Mouse (Mus musculus) liver, adult (tissue): Measurements from ENCODE around the gene Glyctk.

Source experiments
- GATA4 ChIP-seq: IDR thresholded peaks from 2 replicates; pipeline ENCODE4 v1.6.1; 2014; ENCODE audit warnings: mild to moderate bottlenecking, low read length; ENCODE audit not compliant: insufficient replicate concordance

The Glyctk gene

DNA sequence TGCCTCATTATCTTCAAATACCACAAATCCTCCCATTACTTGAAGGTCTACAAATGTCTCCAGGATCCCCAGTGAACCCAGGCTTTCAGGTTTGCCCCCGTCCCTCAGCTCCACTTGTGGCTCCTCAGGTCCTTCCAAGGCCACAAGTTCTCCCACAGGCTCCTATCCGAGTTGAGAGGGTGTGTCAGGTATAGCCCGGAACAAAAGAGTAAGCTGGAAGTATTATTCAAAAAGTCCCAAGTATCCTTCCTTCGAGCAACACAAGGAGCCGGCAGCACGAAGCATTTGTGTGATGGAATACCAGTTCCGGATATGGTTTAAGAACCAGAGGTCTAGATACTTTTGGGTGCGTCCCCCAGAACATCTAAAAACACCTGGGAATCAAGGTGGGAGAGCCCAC lies 34.1 kb upstream of the Glyctk start:
- no peak for TF ChIP-seq GATA4

DNA sequence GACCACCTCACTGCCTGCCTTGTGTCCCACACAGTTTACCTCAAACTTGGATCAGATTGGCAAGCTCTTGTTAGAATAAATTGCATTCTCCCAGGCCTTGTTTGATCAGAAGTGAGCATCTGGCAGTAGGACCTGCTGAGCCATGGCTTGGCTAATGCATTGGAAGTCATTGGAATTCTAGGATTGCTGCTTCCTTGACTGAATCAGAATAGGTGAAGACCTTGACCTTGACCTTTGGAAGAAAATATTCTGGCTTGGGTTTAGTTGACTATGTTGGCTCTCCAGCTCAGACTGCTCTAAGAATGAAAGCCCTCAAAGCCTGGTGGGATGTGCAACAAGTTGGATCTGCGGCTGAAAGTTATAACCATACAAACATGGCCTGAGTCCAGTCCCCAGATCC lies 33.4 kb upstream of the Glyctk start:
- no peak for TF ChIP-seq GATA4

DNA sequence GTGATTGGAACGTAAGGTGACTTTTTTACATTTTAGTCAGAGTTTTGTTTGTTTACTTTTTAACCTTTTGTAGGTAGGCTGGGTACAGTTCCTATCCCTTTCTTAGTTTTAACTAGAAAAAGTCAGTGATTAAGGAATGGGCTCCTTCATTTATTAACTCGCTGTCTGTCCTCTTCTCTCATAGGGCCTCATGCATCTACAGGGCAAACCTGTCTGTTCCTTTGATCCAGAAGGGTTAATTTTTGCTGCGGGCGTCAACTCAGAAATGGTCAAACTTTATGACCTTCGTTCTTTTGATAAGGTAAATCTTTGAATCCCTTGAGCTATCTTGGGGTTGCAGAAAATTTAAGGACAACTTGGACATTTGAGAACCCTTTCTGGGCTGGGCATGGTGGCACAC lies 26.1 kb upstream of the Glyctk start:
- no peak for TF ChIP-seq GATA4

DNA sequence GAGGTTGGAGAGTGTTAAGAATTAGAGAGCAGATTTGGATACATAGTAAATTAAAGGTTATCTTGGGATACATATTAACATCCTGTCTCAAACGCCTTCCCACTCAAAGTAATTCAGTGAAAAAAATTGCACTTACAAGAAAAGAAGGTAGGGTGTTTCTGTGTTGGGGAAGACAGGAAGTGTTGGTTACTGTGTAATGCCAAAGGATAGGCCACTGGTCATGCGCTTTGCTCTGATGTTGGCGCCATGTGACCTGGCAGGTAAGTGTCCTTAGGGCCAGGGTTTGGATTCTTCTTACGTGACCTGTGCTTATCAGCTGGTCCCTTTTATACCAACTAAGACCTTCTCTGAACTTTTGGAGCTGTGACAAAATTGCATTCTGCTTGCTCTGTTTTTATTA lies 24.2 kb upstream of the Glyctk start:
- no peak for TF ChIP-seq GATA4

DNA sequence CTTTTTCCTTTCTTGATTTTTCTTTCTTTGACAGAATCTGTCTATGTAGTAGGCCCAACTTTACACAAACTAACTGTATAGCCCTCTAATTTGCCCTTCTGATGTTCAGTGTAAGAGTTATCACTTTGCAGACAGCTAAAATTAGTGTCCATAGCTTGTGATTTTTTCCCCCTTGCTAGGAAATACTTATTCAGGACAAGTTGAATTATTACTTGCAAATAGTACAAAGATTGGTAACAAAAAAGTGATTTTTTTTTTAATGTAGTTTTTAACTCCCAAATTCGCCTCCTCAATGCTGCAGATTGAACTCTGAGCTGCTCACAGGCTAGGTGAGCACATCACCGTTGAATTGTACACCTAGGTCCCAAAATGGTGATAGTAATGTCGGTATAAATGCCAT lies 22.0 kb upstream of the Glyctk start:
- no peak for TF ChIP-seq GATA4

DNA sequence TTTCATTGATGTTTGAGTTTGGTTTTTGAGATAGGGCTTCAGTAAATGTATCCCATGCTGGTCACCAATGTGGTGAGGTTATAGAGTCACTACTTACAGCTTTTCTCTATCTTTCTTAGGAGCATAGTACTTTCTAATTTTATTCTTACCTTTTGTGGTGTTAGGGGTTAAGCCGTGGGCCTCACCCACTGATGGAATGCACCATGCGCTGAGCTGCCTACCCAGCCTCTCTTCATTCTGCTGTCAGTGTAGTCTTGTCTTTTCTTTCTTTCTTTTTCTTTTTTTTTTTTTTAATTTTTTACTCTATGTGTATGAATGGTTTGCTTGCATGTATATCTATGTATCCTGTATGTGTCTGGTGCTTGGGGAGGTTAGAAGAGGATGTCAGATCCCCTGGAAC lies 21.5 kb upstream of the Glyctk start:
- no peak for TF ChIP-seq GATA4

DNA sequence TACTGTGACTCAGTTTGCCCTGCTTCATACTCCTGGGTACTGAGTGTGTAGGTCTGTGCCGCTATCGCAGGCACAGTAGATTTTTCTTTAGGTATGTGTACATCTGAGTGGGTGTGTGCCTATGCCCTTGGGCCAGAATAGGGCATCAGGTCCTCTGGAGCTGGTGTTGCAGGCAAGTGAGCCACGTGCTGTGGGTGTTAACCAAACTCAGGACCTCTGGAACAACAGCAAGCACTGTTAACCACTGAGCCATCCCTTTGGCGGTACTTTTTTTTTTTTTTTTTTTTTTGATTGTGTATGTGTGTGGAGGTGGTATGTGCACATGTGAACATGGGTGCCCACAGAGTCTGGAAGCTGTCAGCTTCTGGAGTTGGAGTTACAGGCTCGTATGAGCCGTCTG lies 19.9 kb upstream of the Glyctk start:
- TF ChIP-seq GATA4, result no peak

DNA sequence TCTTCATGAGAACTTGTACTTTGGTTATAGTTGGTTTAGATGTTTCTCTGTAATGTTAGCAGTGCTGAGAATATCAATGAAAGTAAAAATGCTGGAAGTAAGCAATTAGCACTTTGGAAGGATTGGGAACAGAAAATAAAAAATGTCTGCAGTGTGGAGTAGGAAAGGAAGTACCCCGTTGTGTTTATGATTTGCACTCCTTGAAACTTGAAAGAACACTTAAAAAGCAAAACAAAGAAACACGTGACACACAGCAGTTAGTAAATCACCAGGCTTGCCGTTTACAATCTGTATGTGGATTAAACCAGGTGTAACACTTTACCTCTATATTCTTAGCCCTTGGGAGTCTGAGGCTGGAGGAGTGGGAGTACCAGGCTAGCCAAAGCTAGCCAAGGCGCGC lies 18.8 kb upstream of the Glyctk start:
- no peak for TF ChIP-seq GATA4

DNA sequence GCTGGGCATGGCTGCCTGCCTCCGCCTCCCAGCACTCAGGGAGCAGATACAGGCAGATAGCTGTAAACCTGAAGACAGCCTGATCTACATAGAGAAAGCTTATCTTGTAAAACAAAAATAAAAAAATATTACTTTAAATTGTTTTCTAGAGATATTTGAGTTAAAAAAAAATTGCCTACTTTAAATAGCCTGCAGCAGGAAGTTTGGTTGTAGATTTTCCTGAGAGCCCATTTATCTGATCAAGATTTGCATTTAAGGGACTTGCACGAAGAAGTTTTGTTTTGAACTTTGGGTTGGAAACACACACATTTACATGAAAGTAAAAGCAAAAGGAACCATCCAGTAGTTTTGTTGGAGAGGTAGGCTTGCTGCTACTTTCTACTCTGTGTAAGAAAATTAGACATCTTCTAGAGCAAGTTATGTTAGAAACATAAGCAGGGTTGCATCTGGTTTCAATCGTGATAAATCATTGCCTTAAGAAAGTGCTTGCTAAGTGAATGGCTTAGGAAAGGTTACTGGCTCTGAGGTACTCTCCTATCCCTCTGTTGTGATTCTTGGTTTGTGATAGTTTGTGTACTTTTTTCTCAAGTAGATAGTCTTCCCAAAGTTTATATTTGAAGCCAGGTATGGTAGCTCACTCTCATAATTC lies 17.7 kb upstream of the Glyctk start:
- no peak for TF ChIP-seq GATA4

DNA sequence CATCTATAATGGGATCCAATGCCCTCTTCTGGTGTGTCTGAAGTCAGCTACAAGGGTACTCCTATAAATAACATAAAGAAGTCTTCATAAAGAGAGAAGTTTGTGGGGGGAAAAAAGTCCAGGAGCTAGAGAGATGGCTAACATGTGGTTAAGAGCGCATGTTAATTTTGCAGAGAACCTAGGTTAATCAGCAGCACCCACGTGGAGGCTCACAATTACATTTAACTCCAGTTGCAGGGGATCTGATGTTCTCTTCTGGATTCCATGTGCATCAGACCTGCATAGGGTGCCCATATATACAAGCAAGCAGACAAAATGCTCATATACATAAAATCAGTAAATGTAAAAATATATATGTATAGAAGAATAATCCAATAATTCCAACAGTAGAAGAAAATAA lies 15.4 kb upstream of the Glyctk start:
- TF ChIP-seq GATA4, result no peak

DNA sequence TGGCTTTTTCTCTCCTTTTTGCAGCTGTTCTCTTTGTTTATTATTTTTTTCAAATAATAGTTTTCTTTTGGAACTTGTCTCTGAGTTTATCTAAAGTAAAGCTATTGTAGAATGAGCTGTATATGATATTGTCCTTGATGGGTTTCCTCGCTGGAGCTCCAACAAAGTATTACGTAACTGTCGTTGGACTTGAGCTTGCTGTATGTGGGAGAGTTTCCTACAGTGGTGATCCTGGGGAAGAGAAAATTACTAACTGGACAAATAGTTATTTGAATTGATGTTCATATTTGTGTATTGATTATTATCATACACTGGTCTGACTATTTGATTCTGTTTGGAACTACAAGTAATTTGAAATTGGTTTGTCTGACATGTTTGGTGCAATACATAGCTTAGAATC lies 14.6 kb upstream of the Glyctk start:
- TF ChIP-seq GATA4, result no peak

DNA sequence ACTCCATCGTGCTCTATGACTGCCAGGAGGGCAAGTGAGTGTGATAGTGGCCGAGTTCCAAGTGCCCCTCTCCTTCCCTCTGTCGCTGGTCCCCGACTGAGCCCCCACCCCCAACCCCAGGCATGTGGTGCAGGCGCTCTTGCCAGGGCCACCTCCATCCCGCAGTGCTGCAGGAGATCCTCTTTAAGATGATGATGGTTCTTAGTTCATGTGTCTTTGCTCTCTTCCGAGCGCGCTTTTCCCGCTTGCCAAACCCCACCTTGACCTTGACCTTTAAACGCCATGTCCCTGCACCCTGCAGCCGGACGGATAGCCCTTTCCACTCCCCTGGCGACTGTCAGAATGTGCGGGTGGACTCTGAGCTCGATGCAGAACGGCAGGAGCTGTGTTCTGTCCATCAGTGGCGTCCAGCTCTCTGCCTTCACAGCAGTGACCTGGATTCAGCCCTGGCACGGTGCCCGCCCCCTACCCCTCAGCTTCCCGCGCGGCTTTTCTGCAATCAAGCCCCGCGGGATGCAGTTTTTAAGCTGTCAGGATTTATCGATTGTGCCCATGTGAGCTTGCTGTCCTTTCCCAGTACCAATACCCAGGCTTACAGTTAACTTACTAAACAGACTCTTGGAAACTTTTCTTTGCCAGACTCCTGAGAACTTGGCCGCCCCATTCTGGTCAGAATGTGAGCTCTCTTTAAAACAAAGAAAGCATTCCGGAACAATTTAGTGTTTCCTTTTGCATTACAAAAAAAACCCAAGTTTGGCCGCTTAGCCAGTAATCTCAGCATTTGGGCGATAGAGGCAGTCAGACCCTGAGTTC lies 13.6 kb upstream of the Glyctk start:
- TF ChIP-seq GATA4, result no peak

DNA sequence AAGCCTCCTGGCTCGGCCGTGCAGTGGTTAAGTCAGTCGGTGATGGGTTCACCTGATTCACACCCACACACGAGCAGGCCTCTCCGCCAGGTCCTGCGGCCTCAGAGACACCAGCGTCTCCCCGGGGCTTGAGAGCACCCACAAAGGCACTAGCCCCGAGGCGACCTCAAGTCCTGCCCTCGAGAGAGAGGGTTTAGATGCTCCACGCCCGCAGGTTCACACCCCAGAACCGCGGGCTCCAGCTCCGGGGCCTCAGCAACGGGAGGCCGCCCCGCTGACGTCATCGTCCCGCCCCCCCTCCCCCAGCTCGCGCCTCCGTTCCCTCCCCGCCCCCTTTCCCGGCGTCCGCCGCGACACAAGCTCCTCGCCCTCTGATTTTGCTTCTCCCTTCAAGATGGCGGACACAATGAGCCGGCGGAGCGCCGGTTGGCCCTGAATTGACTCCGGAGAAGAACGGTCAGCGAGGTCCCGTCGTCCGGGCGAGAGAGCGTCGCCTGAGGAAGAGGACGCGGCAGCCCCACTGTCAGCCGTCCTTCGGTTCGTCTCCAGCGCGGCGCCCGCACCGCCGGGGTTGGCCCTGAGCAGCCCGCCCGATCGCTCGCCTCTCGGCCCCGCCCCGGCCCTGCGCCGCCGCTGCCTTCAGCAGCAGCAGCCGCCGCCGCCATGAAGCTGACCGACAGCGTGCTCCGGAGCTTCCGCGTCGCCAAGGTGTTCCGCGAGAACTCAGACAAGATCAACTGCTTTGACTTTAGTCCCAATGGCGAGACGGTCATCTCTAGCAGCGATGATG lies 12.8 kb upstream of the Glyctk start, which contains the start of gene Wdr82:
TSS of gene Wdr82 (plus strand) at position 373 of the 790 bp plus-strand sequence.
- TF ChIP-seq GATA4, result no peak; the same call in 1 of the 2 replicates

DNA sequence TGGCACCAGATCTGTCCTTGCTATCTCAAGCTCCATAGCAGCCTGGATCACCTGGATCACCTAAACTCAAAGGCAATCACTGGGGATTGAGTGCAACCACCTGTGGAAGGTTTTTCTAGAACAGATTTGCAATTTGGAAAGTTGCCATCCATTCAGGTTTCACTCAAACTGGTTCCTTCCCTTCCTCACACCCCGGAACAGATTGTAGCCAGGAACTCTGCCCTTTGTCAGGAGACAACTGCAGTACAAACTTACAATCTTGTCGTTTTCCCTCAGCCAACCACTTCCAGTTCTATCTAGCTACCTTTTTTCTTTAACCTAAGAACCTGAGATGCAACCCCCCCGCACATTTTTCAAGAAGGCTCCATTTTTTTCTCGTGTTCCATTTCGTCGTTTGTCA lies 12.0 kb upstream of the Glyctk start:
- TF ChIP-seq GATA4, result no peak

DNA sequence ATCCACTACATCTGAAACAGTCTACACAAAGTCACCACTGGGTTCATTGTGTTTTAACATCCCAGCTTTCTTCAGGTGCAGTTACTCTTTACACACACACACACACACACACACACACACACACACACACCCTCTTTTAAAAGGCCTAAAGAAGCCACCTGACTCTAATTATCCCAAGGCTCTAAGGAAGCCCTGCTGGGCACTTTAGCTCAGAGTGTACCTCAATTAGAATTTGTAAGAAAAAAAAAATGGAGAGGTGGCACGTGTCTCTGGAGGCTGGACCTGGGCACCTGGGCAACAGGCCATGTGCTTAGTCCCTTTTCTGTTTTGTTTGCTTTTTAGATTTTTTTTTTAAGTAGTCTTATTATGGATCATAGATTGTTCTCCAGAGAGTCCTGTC lies 9.8 kb upstream of the Glyctk start:
- no peak for TF ChIP-seq GATA4

DNA sequence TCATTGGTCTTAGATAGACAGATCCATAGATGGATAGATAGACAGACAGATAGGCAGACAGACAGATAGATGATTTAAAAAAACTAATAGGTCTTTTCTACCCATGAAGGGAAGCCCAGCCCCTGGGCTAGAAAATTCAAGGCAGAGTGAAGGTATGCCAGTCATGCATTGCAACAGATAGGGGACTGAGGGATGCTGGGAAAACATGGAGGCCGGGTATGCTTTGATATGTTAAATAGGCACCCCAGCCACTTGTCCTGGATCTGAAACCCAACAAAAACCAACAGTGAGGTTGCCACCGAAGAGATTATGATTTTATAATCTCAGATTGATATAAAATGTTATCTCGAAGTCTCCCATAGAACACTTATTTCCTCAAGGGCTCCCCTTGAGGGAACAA lies 9.3 kb upstream of the Glyctk start:
- TF ChIP-seq GATA4, result no peak
